Mouse (Mus musculus) mammary gland, adult 2 months (tissue): ENCODE results near the gene Ufsp1. TPM values are rescaled to one million over a fixed set of nuclear protein-coding genes. Genes with fewer than 3 reads are reported as not detected.

Source experiments
- polyA plus RNA-seq: library from polyadenylated mRNA; depleted of rRNA; stranded (reverse); fragments of >200 nt; gene quantifications from 2 replicates; pipeline ENCODE4 v1.2.3, GENCODE M21; 2012; ENCODE audit warnings: low replicate concordance; rRNA removed

The Ufsp1 gene
- 14.8 and 18.7 TPM in 2 replicates for polyA plus RNA-seq

GRCm38 (mm10) chr5:137293839-137294743, at the start of gene Ufsp1:
TSS of gene Ufsp1 (plus strand) at chr5:137294629.

GRCm38 (mm10) chr5:137287032-137287952, 7.1 kb upstream of the Ufsp1 start, which contains the start of gene Ache:
TSS of gene Ache (plus strand) at chr5:137287519.

GRCm38 (mm10) chr5:137307071-137307912, 12.9 kb downstream of the Ufsp1 start, which contains the start of gene Srrt:
TSS of gene Srrt (minus strand) at chr5:137307674.

GRCm38 (mm10) chr5:137314193-137315083, 20.0 kb downstream of the Ufsp1 start, which contains the start of gene Trip6:
TSS of gene Trip6 (minus strand) at chr5:137314404.

GRCm38 (mm10) chr5:137333512-137334174, 39.2 kb downstream of the Ufsp1 start, which contains the start of gene Slc12a9:
TSS of gene Slc12a9 (minus strand) at chr5:137333597.

Other genes with a start within 250 kb of the Ufsp1 start
- gene Ap1s1, start 248.5 kb upstream of the Ufsp1 start, polyA plus RNA-seq, result 48.3 and 50.1 TPM in 2 replicates
- 3.0 and 4.1 TPM in 2 replicates for gene Serpine1, start 222.4 kb upstream of the Ufsp1 start, polyA plus RNA-seq
- gene Trim56, start 178.4 kb upstream of the Ufsp1 start, polyA plus RNA-seq, result 8.4 and 26.4 TPM in 2 replicates
- gene Muc3, start 145.3 kb upstream of the Ufsp1 start, polyA plus RNA-seq, result not detected in 2 replicates
- gene Muc3a, start 82.2 kb upstream of the Ufsp1 start, polyA plus RNA-seq, result 1.5 and 2.9 TPM in 2 replicates
- gene Ache, start 7.1 kb upstream of the Ufsp1 start, polyA plus RNA-seq, result 6.3 and 11.6 TPM in 2 replicates
- 128 and 155 TPM in 2 replicates for gene Srrt, start 13.0 kb downstream of the Ufsp1 start, polyA plus RNA-seq
- 62.9 and 86.1 TPM in 2 replicates for gene Trip6, start 19.8 kb downstream of the Ufsp1 start, polyA plus RNA-seq
- 23.2 and 30.9 TPM in 2 replicates for gene Slc12a9, start 39.0 kb downstream of the Ufsp1 start, polyA plus RNA-seq
- 36.2 and 46.4 TPM in 2 replicates for gene Ephb4, start 55.5 kb downstream of the Ufsp1 start, polyA plus RNA-seq
- gene Zan, start 182.4 kb downstream of the Ufsp1 start, polyA plus RNA-seq, result 0.04 TPM in 2 replicates
- gene Pop7, start 207.9 kb downstream of the Ufsp1 start, polyA plus RNA-seq, result 34.5 and 48.0 TPM in 2 replicates
- gene Gigyf1, start 223.9 kb downstream of the Ufsp1 start, polyA plus RNA-seq, result 26.1 and 49.9 TPM in 2 replicates
- not detected in 2 replicates for gene Epo, start 238.6 kb downstream of the Ufsp1 start, polyA plus RNA-seq
- 1,024 and 1,186 TPM in 2 replicates for gene Gnb2, start 238.9 kb downstream of the Ufsp1 start, polyA plus RNA-seq